Mouse (Mus musculus): ENCODE data around the gene Tgfb1.

Tgfb1 gene

GRCm38 (mm10) chr7:25675405-25675804 is 11.4 kb upstream of the Tgfb1 start:
- DNase-seq (ENCODE audit: low spot score): no peak

GRCm38 (mm10) chr7:25676085-25676781 is 10.6 kb upstream of the Tgfb1 start:
- DNase-seq (ENCODE audit: low spot score): peak; percentile 93

GRCm38 (mm10) chr7:25677013-25677412 is 9.8 kb upstream of the Tgfb1 start:
- no peak for DNase-seq (ENCODE audit: low spot score)

GRCm38 (mm10) chr7:25679971-25680370 is 6.8 kb upstream of the Tgfb1 start:
- peak; percentile 15 for DNase-seq (ENCODE audit: low spot score)

GRCm38 (mm10) chr7:25680514-25681258 is 6.1 kb upstream of the Tgfb1 start, which contains the start of gene B9d2:
Gene B9d2 (plus strand): TSS chr7:25680780.
- peak; percentile 95 for DNase-seq (ENCODE audit: low spot score)

- no peak for DNase-seq (ENCODE audit: low spot score)
Measured at GRCm38 (mm10) chr7:25681341-25682231, 5.2 kb upstream of the Tgfb1 start.

- no peak for DNase-seq (ENCODE audit: low spot score)
Measured at GRCm38 (mm10) chr7:25683474-25684180, 3.2 kb upstream of the Tgfb1 start.

- no peak for DNase-seq (ENCODE audit: low spot score)
Measured at GRCm38 (mm10) chr7:25684659-25685058, 2.1 kb upstream of the Tgfb1 start.

GRCm38 (mm10) chr7:25685926-25686470 is 804 bp upstream of the Tgfb1 start:
- no peak for DNase-seq (ENCODE audit: low spot score)

GRCm38 (mm10) chr7:25687811-25688401 is 1.1 kb downstream of the Tgfb1 start:
- peak; percentile 55 for DNase-seq (ENCODE audit: low spot score)

GRCm38 (mm10) chr7:25688810-25689586 is 2.2 kb downstream of the Tgfb1 start:
- peak; percentile 81 for DNase-seq (ENCODE audit: low spot score)

GRCm38 (mm10) chr7:25689603-25690021 is 2.8 kb downstream of the Tgfb1 start:
- no peak for DNase-seq (ENCODE audit: low spot score)

- DNase-seq (ENCODE audit: low spot score): no peak
Measured at GRCm38 (mm10) chr7:25690051-25690450, 3.2 kb downstream of the Tgfb1 start.

GRCm38 (mm10) chr7:25694104-25694503 is 7.3 kb downstream of the Tgfb1 start:
- DNase-seq (ENCODE audit: low spot score): no peak

GRCm38 (mm10) chr7:25699851-25700250 is 13.0 kb downstream of the Tgfb1 start:
- DNase-seq (ENCODE audit: low spot score): no peak

- DNase-seq (ENCODE audit: low spot score): no peak
Measured at GRCm38 (mm10) chr7:25700732-25701131, 13.9 kb downstream of the Tgfb1 start.

GRCm38 (mm10) chr7:25702350-25702749 is 15.5 kb downstream of the Tgfb1 start:
- no peak for DNase-seq (ENCODE audit: low spot score)

- no peak for DNase-seq (ENCODE audit: low spot score)
Measured at GRCm38 (mm10) chr7:25703793-25704494, 17.1 kb downstream of the Tgfb1 start.

GRCm38 (mm10) chr7:25704716-25705364 is 18.0 kb downstream of the Tgfb1 start:
- DNase-seq (ENCODE audit: low spot score): no peak
